Mouse (Mus musculus) cerebellum, adult 2 months (tissue): Measurements from ENCODE around the gene 9930022D16Rik. TPM values are rescaled to one million over a fixed set of nuclear protein-coding genes. Genes with fewer than 3 reads are reported as not detected.

Experiments
- DNase-seq, 2 experiments: peaks; one replicate each; pipeline ENCODE4 v3.0.0; 2021
- H3K27ac ChIP-seq: fragments of 200-500 bp; 2 replicates; pipeline ENCODE4 v1.5.1; 2012; ENCODE audit warnings: low read length, control low read depth, inconsistent platforms; ENCODE audit not compliant: insufficient read depth
- H3K27me3 ChIP-seq: fragments of 200-500 bp; 2 replicates; pipeline ENCODE4 v1.6.1; 2012; ENCODE audit warnings: inconsistent platforms, mild to moderate bottlenecking, low read length, moderate library complexity; ENCODE audit not compliant: control insufficient read depth, insufficient read depth
- H3K4me1 ChIP-seq: fragments of 200-500 bp; 2 replicates; pipeline ENCODE4 v1.6.1; 2011; ENCODE audit warnings: low read length; ENCODE audit not compliant: control insufficient read depth, insufficient read depth
- H3K4me3 ChIP-seq: fragments of 200-500 bp; replicated peaks from 2 replicates; pipeline ENCODE3; 2011; ENCODE audit warnings: mild to moderate bottlenecking, low read depth, low read length, control low read depth; ENCODE audit not compliant: insufficient read depth
- CTCF ChIP-seq: fragments of 200-500 bp; IDR thresholded peaks from 2 replicates; pipeline ENCODE4 v1.5.1; 2011; ENCODE audit warnings: low read depth, mild to moderate bottlenecking, control low read depth, low read length, moderate library complexity, borderline replicate concordance; ENCODE audit not compliant: insufficient read depth
- POLR2A ChIP-seq: fragments of 200-500 bp; IDR thresholded peaks from 2 replicates; pipeline ENCODE4 v1.6.1; 2011; ENCODE audit warnings: low read length, control low read depth, borderline replicate concordance; ENCODE audit not compliant: insufficient read depth
- WGBS: fragments of 180-500 bp; shearing (Covaris S2); methylation state at CpG from one replicate; pipeline ENCODE4 v1.1.7; 2018; 5-methylcytosine and 5-hydroxymethylcytosine counted together
- polyA plus RNA-seq: library from polyadenylated mRNA; depleted of rRNA; stranded (reverse); fragments of >200 nt; gene quantifications from 2 replicates; pipeline ENCODE4 v1.2.3, GENCODE M21; 2012

Gene 9930022D16Rik
- polyA plus RNA-seq, 1 experiment, result not detected

DNA sequence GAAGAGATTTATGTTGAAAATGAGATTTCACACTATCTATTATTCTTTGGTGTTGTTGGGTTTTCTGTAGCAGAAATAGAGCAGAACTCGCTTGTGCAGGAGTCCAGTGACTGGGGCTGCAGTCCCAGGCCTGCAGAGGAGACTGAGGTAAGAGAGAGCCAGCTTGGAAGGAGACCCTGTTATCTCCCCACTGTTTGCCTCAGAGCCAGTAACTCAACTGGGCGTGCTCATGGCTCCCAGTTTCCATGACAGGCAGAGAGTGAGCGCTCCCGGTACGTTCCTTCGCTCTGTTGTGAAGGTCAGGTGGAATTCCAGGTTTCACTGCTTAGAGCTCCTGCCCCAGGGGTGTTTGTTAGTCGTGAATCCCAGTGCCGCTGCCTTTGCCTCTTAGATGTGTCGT is 21.1 kb upstream of the 9930022D16Rik start:
- TF ChIP-seq POLR2A, result no peak
- TF ChIP-seq CTCF, result no peak
- DNase-seq, result no peak
- Histone ChIP-seq H3K4me3 (no peak overlapping the region), H3K27me3 (no peaks in the 10 kb centered on the region), H3K4me1 (peaks cover 12% of the 10 kb centered on the region), H3K27ac (no peak overlapping the region)
- 89% methylated on average over 9 of the region's 9 CpGs for WGBS

DNA sequence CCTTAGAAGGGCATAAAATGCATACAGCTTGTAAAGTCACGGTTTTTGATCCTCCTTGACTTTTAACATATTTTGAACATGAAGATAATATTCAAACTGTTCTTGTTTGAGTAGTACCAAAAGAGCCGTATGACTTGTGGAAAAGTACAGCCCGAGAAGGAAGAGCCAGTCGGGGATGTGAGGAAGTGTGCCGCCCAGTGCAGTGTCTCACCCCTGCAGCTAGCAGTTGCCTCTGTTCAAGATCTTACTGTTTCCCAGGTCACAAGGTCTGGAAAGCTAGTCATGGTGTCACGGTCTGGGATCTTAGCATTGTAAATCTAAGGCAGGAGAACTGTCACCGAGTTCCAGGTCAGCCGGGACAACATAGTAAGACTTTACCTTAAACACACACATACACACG is 19.0 kb upstream of the 9930022D16Rik start:
- Histone ChIP-seq H3K4me3 (no peak overlapping the region), H3K27me3 (no peaks in the 10 kb centered on the region), H3K27ac (no peak overlapping the region; the same call in 1 of the 2 replicates), H3K4me1 (peaks cover 12% of the 10 kb centered on the region)
- WGBS, result 79% methylated on average over 9 of the region's 9 CpGs
- no peak for TF ChIP-seq POLR2A
- TF ChIP-seq CTCF, result no peak
- no peak for DNase-seq

DNA sequence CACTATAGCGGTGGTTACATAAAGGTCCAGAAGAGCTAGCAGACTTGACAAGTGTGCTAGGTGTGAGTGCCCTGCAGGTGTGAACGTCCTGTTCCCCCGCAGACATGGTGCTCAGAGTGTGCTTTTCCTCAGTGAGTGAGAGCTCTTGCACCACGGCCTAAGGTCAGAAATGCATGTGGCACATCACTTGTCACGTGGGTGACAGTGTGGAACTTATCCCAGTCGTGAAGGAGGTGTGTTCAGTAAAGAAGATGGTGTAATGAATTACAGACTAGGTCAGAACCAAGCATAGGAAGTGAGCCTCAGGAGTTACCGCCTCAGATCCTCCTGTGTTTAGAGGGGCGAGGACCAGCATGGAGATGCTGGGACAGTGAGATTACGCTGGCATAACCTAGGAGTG is 18.4 kb upstream of the 9930022D16Rik start:
- no peak for DNase-seq
- 90% methylated on average over 9 of the region's 9 CpGs for whole genome bisulfite sequencing
- H3K4me1 ChIP-seq, result peaks cover 12% of the 10 kb centered on the region
- no peak overlapping the region for H3K27ac ChIP-seq
- no peak overlapping the region for H3K4me3 ChIP-seq
- TF ChIP-seq CTCF, result no peak
- TF ChIP-seq POLR2A, result no peak
- H3K27me3 ChIP-seq, result no peaks in the 10 kb centered on the region

- Histone ChIP-seq H3K4me1 (no peaks in the 10 kb centered on the region), H3K27me3 (no peaks in the 10 kb centered on the region), H3K4me3 (no peak overlapping the region), H3K27ac (no peak overlapping the region)
- no peak for TF ChIP-seq CTCF
- no peak for TF ChIP-seq POLR2A
- no peak for DNase-seq
- WGBS, result 88% methylated on average over 5 of the region's 5 CpGs
Measured at GRCm38 (mm10) chr11:109406431-109406830, 7.3 kb upstream of the 9930022D16Rik start.

DNA sequence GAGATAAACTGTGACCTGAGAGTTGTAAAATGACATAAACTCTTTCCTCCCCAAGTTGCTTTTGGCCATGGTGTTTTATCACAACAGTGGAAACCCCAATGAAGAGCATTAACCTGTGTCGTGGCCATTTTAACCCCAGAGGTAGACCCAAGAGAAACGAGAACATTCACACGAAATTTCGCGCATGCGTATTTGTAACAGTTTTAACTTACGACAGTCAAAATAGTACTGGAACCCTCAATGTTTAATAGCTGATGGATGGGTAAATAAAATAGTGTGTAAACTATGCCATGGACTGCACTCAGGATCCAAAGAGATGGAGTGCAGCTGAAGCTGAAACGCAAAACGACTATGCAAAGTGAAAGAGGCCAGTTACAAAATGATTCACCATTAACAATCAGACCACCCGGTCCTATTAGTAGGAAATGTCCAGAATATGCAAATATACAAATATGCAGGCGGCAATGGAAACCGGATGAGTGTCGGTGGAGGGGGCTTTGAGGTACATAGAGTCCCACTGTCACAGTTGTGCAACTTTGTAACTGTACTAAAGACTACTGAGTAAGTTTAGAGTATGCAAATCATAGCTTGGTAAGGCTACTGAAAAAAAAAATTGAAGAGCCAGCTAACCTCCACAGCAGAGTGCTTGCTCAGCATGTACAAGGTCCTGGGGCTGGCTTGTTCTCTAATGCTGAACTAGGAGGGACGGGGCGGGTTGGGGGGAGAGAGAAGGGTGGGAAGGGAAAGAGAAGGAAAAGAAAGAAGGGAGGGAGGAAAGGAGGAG is 3.3 kb upstream of the 9930022D16Rik start:
- Histone ChIP-seq H3K27ac (no peak overlapping the region), H3K4me3 (no peak overlapping the region), H3K27me3 (no peaks in the 10 kb centered on the region), H3K4me1 (no peaks in the 10 kb centered on the region)
- 92% methylated on average over 15 of the region's 15 CpGs for WGBS
- DNase-seq, result no peak
- TF ChIP-seq POLR2A (no peak), CTCF (no peak)

DNA sequence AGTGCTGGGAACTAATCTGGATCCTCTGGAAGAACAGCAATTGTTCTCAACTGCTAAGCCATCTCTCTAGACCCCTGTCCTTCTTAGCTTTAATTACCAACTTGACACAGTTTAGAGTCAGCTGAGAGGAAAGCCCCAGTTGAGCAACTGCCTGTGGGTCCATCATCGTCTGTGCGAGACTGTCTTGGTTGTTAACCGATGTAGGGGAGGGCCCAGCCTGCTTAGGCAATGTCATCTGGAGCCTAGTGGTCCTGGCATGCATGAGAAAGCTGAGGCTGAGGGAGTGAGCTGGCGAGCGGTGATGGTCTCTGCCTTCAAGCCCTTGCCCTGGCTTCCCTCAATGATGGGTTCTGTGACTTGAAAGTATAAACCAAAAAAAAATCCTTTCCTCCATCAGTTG is 1.1 kb downstream of the 9930022D16Rik start:
- TF ChIP-seq CTCF, result no peak
- no peak for TF ChIP-seq POLR2A
- H3K4me1 ChIP-seq, result no peaks in the 10 kb centered on the region
- WGBS, result 83% methylated on average over 5 of the region's 5 CpGs
- H3K27me3 ChIP-seq, result no peaks in the 10 kb centered on the region
- H3K4me3 ChIP-seq, result no peak overlapping the region
- no peak overlapping the region for H3K27ac ChIP-seq
- no peak for DNase-seq

GRCm38 (mm10) chr11:109416709-109417420 is 3.1 kb downstream of the 9930022D16Rik start:
- Histone ChIP-seq H3K27ac (no peak overlapping the region), H3K4me3 (no peak overlapping the region), H3K4me1 (no peaks in the 10 kb centered on the region), H3K27me3 (no peaks in the 10 kb centered on the region)
- TF ChIP-seq POLR2A (no peak), CTCF (no peak)
- WGBS, result 83% methylated on average over 8 of the region's 8 CpGs
- no peak for DNase-seq

GRCm38 (mm10) chr11:109417472-109418040 is 3.8 kb downstream of the 9930022D16Rik start:
- 91% methylated on average over 9 of the region's 9 CpGs for WGBS
- DNase-seq, result no peak
- no peak overlapping the region for H3K27ac ChIP-seq
- no peaks in the 10 kb centered on the region for H3K27me3 ChIP-seq
- no peak overlapping the region for H3K4me3 ChIP-seq
- TF ChIP-seq CTCF (no peak), POLR2A (no peak)
- no peaks in the 10 kb centered on the region for H3K4me1 ChIP-seq
